Mouse (Mus musculus) bone marrow, adult 2 months (tissue): ENCODE results near the gene Cfap43. TPM values are rescaled to one million over a fixed set of nuclear protein-coding genes. Genes with fewer than 3 reads are reported as not detected.
A peak's percentile ranks its signal among the peaks of the same experiment; 100 is the strongest.

Source experiments
- H3K27ac ChIP-seq: fragments of 200-500 bp; 2 replicates; pipeline ENCODE4 v1.5.1; 2012; ENCODE audit warnings: low read depth, mild to moderate bottlenecking, control low read depth, inconsistent platforms, low read length; ENCODE audit not compliant: control insufficient read depth, poor library complexity, insufficient read depth
- H3K4me1 ChIP-seq: fragments of 200-500 bp; 2 replicates; pipeline ENCODE4 v1.6.1; 2011; ENCODE audit warnings: low read length; ENCODE audit not compliant: control insufficient read depth, insufficient read depth
- H3K4me3 ChIP-seq: fragments of 200-500 bp; replicated peaks from 2 replicates; pipeline ENCODE3; 2011; ENCODE audit warnings: mild to moderate bottlenecking, low read depth, low read length, control low read depth; ENCODE audit not compliant: control insufficient read depth
- CTCF ChIP-seq: fragments of 200-500 bp; IDR thresholded peaks from 2 replicates; pipeline ENCODE4 v1.5.1; 2011; ENCODE audit warnings: low read length, control low read depth; ENCODE audit not compliant: control insufficient read depth, insufficient read depth
- POLR2A ChIP-seq: fragments of 200-500 bp; IDR thresholded peaks from 2 replicates; pipeline ENCODE4 v1.6.1; 2011; ENCODE audit warnings: low read depth, mild to moderate bottlenecking, control low read depth, low read length, borderline replicate concordance; ENCODE audit not compliant: control insufficient read depth
- WGBS: fragments of 180-500 bp; shearing (Covaris S2); methylation state at CpG from one replicate; pipeline ENCODE4 v1.1.7; 2018; 5-methylcytosine and 5-hydroxymethylcytosine counted together
- polyA plus RNA-seq: library from polyadenylated mRNA; stranded (reverse); fragments of >200 nt; gene quantifications from 2 replicates; pipeline ENCODE4 v1.2.4, GENCODE M21; 2011; ENCODE audit warnings: low replicate concordance; ENCODE audit not compliant: missing spikeins, insufficient read depth, insufficient read length

Cfap43 gene
- polyA plus RNA-seq, 1 experiment = not detected

GRCm38 (mm10) chr19:47936490-47936889, 17.4 kb upstream of the Cfap43 start:
- 54% methylated on average over 11 of the region's 11 CpGs for whole genome bisulfite sequencing

GRCm38 (mm10) chr19:47935530-47935929, 16.4 kb upstream of the Cfap43 start:
- 76% methylated on average over 6 of the region's 6 CpGs for WGBS
- H3K27ac ChIP-seq = no peak overlapping the region
- peaks cover 3% of the 10 kb centered on the region; the same call in 1 of the 2 replicates for H3K4me1 ChIP-seq
- H3K4me3 ChIP-seq = no peak overlapping the region
- TF ChIP-seq POLR2A = no peak
- no peak for TF ChIP-seq CTCF

More at GRCm38 (mm10) chr19:47936490-47936889, 17.4 kb upstream of the Cfap43 start:
- peaks cover 3% of the 10 kb centered on the region; the same call in 1 of the 2 replicates for H3K4me1 ChIP-seq
- H3K4me3 ChIP-seq = peak overlapping the region; percentile 55
- no peak overlapping the region for H3K27ac ChIP-seq
- TF ChIP-seq CTCF = no peak
- no peak for TF ChIP-seq POLR2A

GRCm38 (mm10) chr19:47934636-47935238, 15.7 kb upstream of the Cfap43 start:
- H3K27ac ChIP-seq = no peak overlapping the region
- TF ChIP-seq POLR2A (no peak), CTCF (no peak)
- no peak overlapping the region for H3K4me3 ChIP-seq
- H3K4me1 ChIP-seq = peaks cover 3% of the 10 kb centered on the region; the same call in 1 of the 2 replicates
- WGBS = 87% methylated on average over 16 of the region's 16 CpGs

GRCm38 (mm10) chr19:47934146-47934545, 15.1 kb upstream of the Cfap43 start:
- H3K4me3 ChIP-seq = no peak overlapping the region
- peaks cover 3% of the 10 kb centered on the region; the same call in 1 of the 2 replicates for H3K4me1 ChIP-seq
- H3K27ac ChIP-seq = no peak overlapping the region
- TF ChIP-seq CTCF (no peak), POLR2A (no peak)
- 85% methylated on average over 8 of the region's 8 CpGs for WGBS

GRCm38 (mm10) chr19:47931982-47932638, 13.0 kb upstream of the Cfap43 start:
- H3K4me1 ChIP-seq = peaks cover 2% of the 10 kb centered on the region; the same call in 1 of the 2 replicates
- TF ChIP-seq CTCF = peak; percentile 75
- TF ChIP-seq POLR2A = no peak
- 35% methylated on average over 7 of the region's 7 CpGs for WGBS
- no peak overlapping the region for H3K4me3 ChIP-seq
- no peak overlapping the region for H3K27ac ChIP-seq

GRCm38 (mm10) chr19:47929043-47929442, 10.0 kb upstream of the Cfap43 start:
- Histone ChIP-seq H3K4me1 (peaks cover 1% of the 10 kb centered on the region; the same call in 1 of the 2 replicates), H3K4me3 (no peak overlapping the region), H3K27ac (no peak overlapping the region)
- 92% methylated on average over 4 of the region's 4 CpGs for WGBS
- TF ChIP-seq CTCF = no peak
- TF ChIP-seq POLR2A = no peak

GRCm38 (mm10) chr19:47927032-47927431, 7.9 kb upstream of the Cfap43 start:
- H3K4me3 ChIP-seq = no peak overlapping the region
- H3K4me1 ChIP-seq = peaks cover 1% of the 10 kb centered on the region; the same call in 1 of the 2 replicates
- 54% methylated on average over 2 of the region's 2 CpGs for WGBS
- no peak for TF ChIP-seq CTCF
- TF ChIP-seq POLR2A = no peak
- no peak overlapping the region for H3K27ac ChIP-seq

- TF ChIP-seq POLR2A (no peak), CTCF (no peak)
- H3K4me3 ChIP-seq = no peak overlapping the region
- peaks cover 1% of the 10 kb centered on the region; the same call in 1 of the 2 replicates for H3K4me1 ChIP-seq
- WGBS = 75% methylated on average over 7 of the region's 7 CpGs
- no peak overlapping the region for H3K27ac ChIP-seq
Observed at GRCm38 (mm10) chr19:47925819-47926218, 6.7 kb upstream of the Cfap43 start.

- Histone ChIP-seq H3K27ac (peak overlapping the region; percentile 98), H3K4me1 (peaks cover 3% of the 10 kb centered on the region; the same call in 1 of the 2 replicates), H3K4me3 (peak overlapping the region; percentile 53)
- no peak for TF ChIP-seq POLR2A
- WGBS = 2% methylated on average over 8 of the region's 8 CpGs
Observed at GRCm38 (mm10) chr19:47919966-47920375, 884 bp upstream of the Cfap43 start.
